Mouse (Mus musculus) ZHBTc4 (cell line): ENCODE measurements at regions not wholly inside any gene's neighbourhood (a gene's known extent, or its start where the extent isn't known, plus 50 kb on each side); places are given as distances from the start of the nearest gene placed in this dataset.

Experiments
- DNase-seq: peaks from one replicate; pipeline ENCODE4 v3.0.0-alpha.2; 2011; ENCODE audit warnings: low read depth, low spot score

GRCm38 (mm10) chr4:55838568-55838967 lies 306.3 kb upstream of the Klf4 start:
- DNase-seq = no peak

- DNase-seq = no peak
Measured at GRCm38 (mm10) chr4:55824047-55824760, 291.9 kb upstream of the Klf4 start.

- no peak for DNase-seq
Measured at GRCm38 (mm10) chr4:55823583-55823982, 291.3 kb upstream of the Klf4 start.

GRCm38 (mm10) chr4:55817035-55817818 lies 285.0 kb upstream of the Klf4 start:
- no peak for DNase-seq

GRCm38 (mm10) chr4:55815832-55816231 lies 283.6 kb upstream of the Klf4 start:
- DNase-seq = no peak

- DNase-seq = no peak
Measured at GRCm38 (mm10) chr4:55812846-55813245, 280.6 kb upstream of the Klf4 start.

GRCm38 (mm10) chr4:55811656-55812055 lies 279.4 kb upstream of the Klf4 start:
- DNase-seq = no peak

- DNase-seq = no peak
Measured at GRCm38 (mm10) chr4:55808501-55808900, 276.2 kb upstream of the Klf4 start.

- DNase-seq = no peak
Measured at GRCm38 (mm10) chr4:55806799-55807198, 274.5 kb upstream of the Klf4 start.

GRCm38 (mm10) chr4:55805255-55806051 lies 273.2 kb upstream of the Klf4 start:
- DNase-seq = no peak

GRCm38 (mm10) chr4:55802101-55802500 lies 269.8 kb upstream of the Klf4 start:
- DNase-seq = no peak

GRCm38 (mm10) chr4:55798099-55798498 lies 265.8 kb upstream of the Klf4 start:
- DNase-seq = no peak

- no peak for DNase-seq
Measured at GRCm38 (mm10) chr4:55781329-55781847, 249.1 kb upstream of the Klf4 start.

GRCm38 (mm10) chr4:55779581-55779980 lies 247.3 kb upstream of the Klf4 start:
- DNase-seq = no peak

- DNase-seq = no peak
Measured at GRCm38 (mm10) chr4:55775858-55776257, 243.6 kb upstream of the Klf4 start.

- no peak for DNase-seq
Measured at GRCm38 (mm10) chr4:55774571-55774970, 242.3 kb upstream of the Klf4 start.

- DNase-seq = no peak
Measured at GRCm38 (mm10) chr4:55769656-55770055, 237.4 kb upstream of the Klf4 start.

- DNase-seq = no peak
Measured at GRCm38 (mm10) chr4:55768325-55768724, 236.1 kb upstream of the Klf4 start.

- DNase-seq = no peak
Measured at GRCm38 (mm10) chr4:55767133-55767532, 234.9 kb upstream of the Klf4 start.

GRCm38 (mm10) chr4:55765780-55766179 lies 233.5 kb upstream of the Klf4 start:
- no peak for DNase-seq

GRCm38 (mm10) chr4:55763112-55763511 lies 230.8 kb upstream of the Klf4 start:
- DNase-seq = no peak

- DNase-seq = no peak
Measured at GRCm38 (mm10) chr4:55762389-55762788, 230.1 kb upstream of the Klf4 start.
